Mouse (Mus musculus) limb, embryonic 10.5 days (tissue): ENCODE measurements at regions not wholly inside any gene's neighbourhood (a gene's known extent, or its start where the extent isn't known, plus 50 kb on each side); places are given as distances from the start of the nearest gene placed in this dataset.

Experiments
- DNase-seq: peaks from one replicate; pipeline ENCODE4 v3.0.0-alpha.2; 2017; ENCODE audit warnings: low spot score
- H3K27ac ChIP-seq: fragments of 300-500 bp; sonication (generic); 2 replicates; pipeline ENCODE4 v1.5.1; 2016; ENCODE audit warnings: mild to moderate bottlenecking
- H3K27me3 ChIP-seq: fragments of 300-500 bp; sonication (generic); 2 replicates; pipeline ENCODE4 v1.6.1; 2016; ENCODE audit warnings: low read depth, mild to moderate bottlenecking; ENCODE audit not compliant: poor library complexity, severe bottlenecking
- H3K36me3 ChIP-seq: fragments of 300-500 bp; sonication (generic); 2 replicates; pipeline ENCODE4 v1.6.1; 2016; ENCODE audit warnings: mild to moderate bottlenecking, moderate library complexity
- H3K4me1 ChIP-seq: fragments of 300-500 bp; sonication (generic); 2 replicates; pipeline ENCODE4 v1.6.1; 2016
- H3K4me3 ChIP-seq: fragments of 300-500 bp; sonication (generic); 2 replicates; pipeline ENCODE4 v1.5.1; 2016; ENCODE audit warnings: mild to moderate bottlenecking, moderate library complexity
- H3K9me3 ChIP-seq: fragments of 300-500 bp; sonication (generic); replicated peaks from 2 replicates; pipeline ENCODE4 v1.6.1; 2016; ENCODE audit warnings: mild to moderate bottlenecking
- WGBS: fragments of 180-500 bp; shearing (Covaris S2); methylation state at CpG from one replicate; pipeline ENCODE4 v1.1.7; 2016; 5-methylcytosine and 5-hydroxymethylcytosine counted together

- peaks cover 2% of the 10 kb centered on the region; the same call in 1 of the 2 replicates for H3K4me1 ChIP-seq
- H3K36me3 ChIP-seq, result no peaks in the 10 kb centered on the region
- no peaks in the 10 kb centered on the region for H3K9me3 ChIP-seq
- no peak overlapping the region for H3K4me3 ChIP-seq
- no peaks in the 10 kb centered on the region for H3K27me3 ChIP-seq
- no peak overlapping the region for H3K27ac ChIP-seq
- 63% methylated on average over 3 of the region's 3 CpGs for WGBS
- DNase-seq, result no peak
These were observed 529.8 kb upstream of the Gm765 start for GRCm38 (mm10) chr6:98872334-98872733.

GRCm38 (mm10) chr6:98869772-98870171, 527.2 kb upstream of the Gm765 start:
- no peaks in the 10 kb centered on the region for H3K9me3 ChIP-seq
- DNase-seq, result no peak
- 91% methylated on average over 6 of the region's 6 CpGs for WGBS
- no peak overlapping the region for H3K4me3 ChIP-seq
- no peaks in the 10 kb centered on the region for H3K36me3 ChIP-seq
- no peak overlapping the region for H3K27ac ChIP-seq
- H3K27me3 ChIP-seq, result no peaks in the 10 kb centered on the region
- peaks cover 3% of the 10 kb centered on the region; the same call in 1 of the 2 replicates for H3K4me1 ChIP-seq

GRCm38 (mm10) chr6:98864306-98864705, 521.8 kb upstream of the Gm765 start:
- no peak for DNase-seq
- WGBS, result 94% methylated on average over 2 of the region's 2 CpGs
- Histone ChIP-seq H3K27me3 (no peaks in the 10 kb centered on the region), H3K4me3 (no peak overlapping the region), H3K9me3 (no peaks in the 10 kb centered on the region), H3K27ac (no peak overlapping the region), H3K36me3 (no peaks in the 10 kb centered on the region), H3K4me1 (peaks cover 3% of the 10 kb centered on the region; the same call in 1 of the 2 replicates)

- no peak overlapping the region for H3K4me3 ChIP-seq
- no peaks in the 10 kb centered on the region for H3K36me3 ChIP-seq
- no peaks in the 10 kb centered on the region for H3K9me3 ChIP-seq
- H3K27me3 ChIP-seq, result no peaks in the 10 kb centered on the region
- no peak overlapping the region for H3K27ac ChIP-seq
- no peak for DNase-seq
- no peaks in the 10 kb centered on the region for H3K4me1 ChIP-seq
- WGBS, result 81% methylated on average over 1 of the region's 1 CpGs
These were observed 513.4 kb upstream of the Gm765 start for GRCm38 (mm10) chr6:98855958-98856357.

- Histone ChIP-seq H3K4me3 (no peak overlapping the region), H3K36me3 (no peaks in the 10 kb centered on the region), H3K27me3 (no peaks in the 10 kb centered on the region), H3K4me1 (peaks cover 12% of the 10 kb centered on the region), H3K27ac (no peak overlapping the region), H3K9me3 (no peaks in the 10 kb centered on the region)
- DNase-seq, result no peak
- WGBS, result 94% methylated on average over 2 of the region's 2 CpGs
These were observed 508.4 kb upstream of the Gm765 start for GRCm38 (mm10) chr6:98850906-98851305.

GRCm38 (mm10) chr6:98848835-98849234, 506.3 kb upstream of the Gm765 start:
- DNase-seq, result no peak
- H3K4me1 ChIP-seq, result peaks cover 17% of the 10 kb centered on the region

GRCm38 (mm10) chr6:98846001-98846695, 503.6 kb upstream of the Gm765 start:
- Histone ChIP-seq H3K27ac (no peak overlapping the region), H3K9me3 (no peaks in the 10 kb centered on the region), H3K4me1 (peaks cover 36% of the 10 kb centered on the region), H3K4me3 (no peak overlapping the region), H3K36me3 (no peaks in the 10 kb centered on the region), H3K27me3 (no peaks in the 10 kb centered on the region)
- no peak for DNase-seq
- 56% methylated on average over 5 of the region's 5 CpGs for WGBS

More at GRCm38 (mm10) chr6:98848835-98849234, 506.3 kb upstream of the Gm765 start:
- Histone ChIP-seq H3K27me3 (no peaks in the 10 kb centered on the region), H3K27ac (no peak overlapping the region), H3K36me3 (no peaks in the 10 kb centered on the region), H3K9me3 (no peaks in the 10 kb centered on the region), H3K4me3 (no peak overlapping the region)
- 89% methylated on average over 1 of the region's 1 CpGs for WGBS

GRCm38 (mm10) chr6:98843598-98843997, 501.0 kb upstream of the Gm765 start:
- WGBS, result 85% methylated on average over 5 of the region's 5 CpGs
- no peak for DNase-seq
- peaks cover 40% of the 10 kb centered on the region for H3K4me1 ChIP-seq
- H3K4me3 ChIP-seq, result no peak overlapping the region
- no peaks in the 10 kb centered on the region for H3K9me3 ChIP-seq
- no peaks in the 10 kb centered on the region for H3K36me3 ChIP-seq
- no peak overlapping the region for H3K27ac ChIP-seq
- H3K27me3 ChIP-seq, result no peaks in the 10 kb centered on the region

GRCm38 (mm10) chr6:98842924-98843323, 500.4 kb upstream of the Gm765 start:
- no peaks in the 10 kb centered on the region for H3K36me3 ChIP-seq
- H3K4me3 ChIP-seq, result no peak overlapping the region
- DNase-seq, result no peak
- H3K27me3 ChIP-seq, result no peaks in the 10 kb centered on the region
- 36% methylated on average over 4 of the region's 4 CpGs for WGBS
- H3K4me1 ChIP-seq, result peaks cover 39% of the 10 kb centered on the region
- no peak overlapping the region for H3K27ac ChIP-seq
- no peaks in the 10 kb centered on the region for H3K9me3 ChIP-seq

- DNase-seq, result no peak
- Histone ChIP-seq H3K27ac (no peak overlapping the region), H3K4me1 (no peaks in the 10 kb centered on the region), H3K4me3 (no peak overlapping the region), H3K36me3 (no peaks in the 10 kb centered on the region), H3K9me3 (no peaks in the 10 kb centered on the region), H3K27me3 (0 out of 2 replicates have a peak, but pooled peaks cover 3% of the 10 kb centered on the region)
- WGBS, result 94% methylated on average over 7 of the region's 7 CpGs
These were observed 491.4 kb upstream of the Gm765 start for GRCm38 (mm10) chr6:98833922-98834321.

- Histone ChIP-seq H3K36me3 (no peaks in the 10 kb centered on the region), H3K27ac (no peak overlapping the region), H3K9me3 (no peaks in the 10 kb centered on the region), H3K27me3 (no peaks in the 10 kb centered on the region), H3K4me1 (no peaks in the 10 kb centered on the region), H3K4me3 (no peak overlapping the region)
- 77% methylated on average over 4 of the region's 4 CpGs for WGBS
- DNase-seq, result no peak
These were observed 487.6 kb upstream of the Gm765 start for GRCm38 (mm10) chr6:98830191-98830590.

- no peaks in the 10 kb centered on the region for H3K9me3 ChIP-seq
- H3K27ac ChIP-seq, result no peak overlapping the region
- no peaks in the 10 kb centered on the region for H3K36me3 ChIP-seq
- no peak overlapping the region for H3K4me3 ChIP-seq
- no peaks in the 10 kb centered on the region for H3K4me1 ChIP-seq
- WGBS, result 94% methylated on average over 1 of the region's 1 CpGs
- no peaks in the 10 kb centered on the region for H3K27me3 ChIP-seq
- no peak for DNase-seq
These were observed 465.5 kb upstream of the Gm765 start for GRCm38 (mm10) chr6:98808046-98808445.

- Histone ChIP-seq H3K4me1 (peaks cover 27% of the 10 kb centered on the region), H3K27ac (no peak overlapping the region), H3K36me3 (no peaks in the 10 kb centered on the region), H3K27me3 (no peaks in the 10 kb centered on the region), H3K9me3 (no peaks in the 10 kb centered on the region), H3K4me3 (no peak overlapping the region)
- 92% methylated on average over 13 of the region's 13 CpGs for WGBS
- no peak for DNase-seq
These were observed 460.9 kb upstream of the Gm765 start for GRCm38 (mm10) chr6:98803384-98803949.
